Mouse (Mus musculus): ENCODE results near the gene Tmem127.
"Not testable (repeated sequence)": the region's sequence is repeated elsewhere in the genome, so short reads cannot be mapped to it uniquely, and the experiment has no call there.

Tmem127 gene

DNA sequence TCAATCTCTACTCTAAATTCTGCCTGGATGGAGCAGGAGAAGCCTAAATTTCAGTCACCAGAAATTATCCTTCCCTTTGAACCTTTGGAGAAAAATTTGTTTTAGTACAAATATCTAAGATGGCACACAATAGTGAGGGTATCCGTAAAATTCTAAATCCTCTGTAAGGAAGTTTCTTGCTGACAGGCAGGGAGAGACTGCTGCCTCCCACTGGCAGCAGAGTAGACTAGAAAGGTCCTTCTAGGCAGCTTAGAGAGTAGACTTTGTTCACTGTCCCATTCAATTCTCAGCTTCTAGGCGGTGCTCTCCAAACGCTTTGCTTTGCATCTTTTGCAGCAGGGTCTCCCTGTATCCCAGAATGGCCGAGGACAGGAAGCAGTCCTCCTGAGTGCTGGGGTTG lies 20.1 kb downstream of the Tmem127 start:
- DNase-seq (ENCODE audit: low spot score) = no peak

DNA sequence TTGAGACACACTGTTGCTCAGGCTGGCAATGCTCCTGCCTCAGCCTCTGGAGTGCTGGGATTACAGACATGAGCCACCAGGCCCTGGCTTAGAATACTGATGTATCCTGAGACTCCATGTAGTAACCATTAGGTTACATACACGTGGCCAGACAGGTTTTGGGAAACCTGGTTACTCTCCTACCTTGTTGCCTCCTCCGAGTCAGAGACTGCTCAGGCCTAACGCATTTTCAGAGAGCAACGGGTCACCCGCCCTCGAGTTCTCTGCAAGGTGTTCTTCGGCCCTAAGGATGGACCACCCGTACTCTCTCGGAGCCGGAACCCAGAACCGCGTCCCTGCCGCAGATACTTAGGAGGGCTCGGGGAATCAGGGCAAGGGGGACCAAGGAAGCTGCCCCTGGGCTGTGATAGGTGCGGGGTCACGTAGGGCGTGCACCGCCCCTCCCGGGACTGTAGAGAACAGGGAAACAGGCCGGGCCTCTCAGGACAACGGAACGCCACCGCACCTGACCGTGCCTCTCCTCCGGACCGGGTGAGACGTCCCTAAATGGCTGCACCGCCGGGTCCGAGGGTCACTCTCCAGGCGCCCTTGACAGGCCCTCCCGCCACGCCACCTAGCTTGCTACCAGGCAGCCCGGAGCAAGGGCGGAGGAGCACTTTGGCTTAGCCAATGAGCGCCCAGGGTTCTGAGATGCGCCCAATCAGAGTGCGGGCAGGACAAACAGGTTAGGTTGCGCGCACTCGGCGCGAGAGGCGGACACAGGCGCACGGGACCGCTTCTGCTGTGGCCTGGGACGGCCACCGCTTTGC lies 22.0 kb downstream of the Tmem127 start, which contains the start of gene Stard7:
Gene Stard7, plus strand, starts transcription at position 728 of the 809 bp plus-strand sequence.
- peak; percentile 97 for DNase-seq (ENCODE audit: low spot score)

DNA sequence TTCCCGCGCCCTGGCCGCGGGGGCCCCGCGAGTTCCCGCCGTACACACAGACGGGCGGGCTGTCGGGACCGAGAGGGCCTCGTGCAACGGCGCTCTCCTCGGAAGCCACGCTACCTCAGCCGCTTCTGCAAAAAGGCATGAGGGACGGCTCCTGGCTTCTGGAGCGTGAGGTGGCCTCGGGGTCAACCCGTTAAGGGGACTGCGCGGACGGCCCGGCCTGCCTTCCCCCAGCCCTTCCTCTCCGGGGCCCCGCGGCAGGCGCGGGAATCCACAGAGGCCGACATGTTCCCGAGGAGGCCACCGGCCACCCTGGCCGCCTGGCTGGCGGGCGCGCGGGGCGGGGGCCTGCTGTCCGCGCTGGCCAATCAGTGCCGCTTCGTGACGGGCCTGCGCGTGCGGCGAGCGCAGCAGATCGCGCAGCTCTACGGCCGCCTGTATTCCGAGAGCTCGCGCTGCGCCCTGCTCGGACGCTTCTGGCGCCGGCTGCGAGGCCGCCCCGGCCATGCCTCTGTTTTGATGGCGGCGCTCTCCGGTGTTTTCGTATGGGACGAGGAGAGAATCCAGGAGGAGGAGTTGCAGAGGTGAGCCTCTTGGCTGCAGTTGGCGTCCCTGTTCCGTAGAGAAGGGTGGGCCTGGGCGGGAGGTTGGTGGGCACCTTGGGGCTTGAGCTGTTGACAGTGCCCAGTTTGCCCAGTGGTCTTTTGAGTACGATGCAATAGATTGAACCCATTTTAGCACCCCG lies 22.8 kb downstream of the Tmem127 start:
- peak; percentile 89 for DNase-seq (ENCODE audit: low spot score)

DNA sequence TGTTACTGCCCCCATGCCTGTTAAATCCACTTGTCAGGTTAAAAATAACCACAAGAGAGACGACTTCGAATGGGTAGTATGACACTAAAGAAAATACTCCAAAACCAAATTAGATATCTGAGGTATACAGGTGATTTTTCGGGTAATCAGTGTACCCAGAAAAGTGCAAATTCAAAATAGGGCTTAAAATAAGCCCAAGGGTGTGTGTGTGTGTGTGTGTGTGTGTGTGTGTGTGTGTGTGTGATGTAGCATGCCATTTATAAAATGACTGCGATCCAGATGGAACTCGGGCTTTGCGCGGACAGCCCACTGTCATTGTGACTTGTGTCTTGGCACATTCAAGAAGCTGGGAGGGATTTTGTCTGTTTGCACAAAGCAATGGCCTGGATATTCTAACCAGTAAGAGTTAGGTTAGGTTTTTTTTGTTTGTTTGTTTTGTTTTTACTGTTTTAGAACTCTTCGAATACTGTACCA lies 23.4 kb downstream of the Tmem127 start:
- DNase-seq (ENCODE audit: low spot score) = peak; percentile 45

DNA sequence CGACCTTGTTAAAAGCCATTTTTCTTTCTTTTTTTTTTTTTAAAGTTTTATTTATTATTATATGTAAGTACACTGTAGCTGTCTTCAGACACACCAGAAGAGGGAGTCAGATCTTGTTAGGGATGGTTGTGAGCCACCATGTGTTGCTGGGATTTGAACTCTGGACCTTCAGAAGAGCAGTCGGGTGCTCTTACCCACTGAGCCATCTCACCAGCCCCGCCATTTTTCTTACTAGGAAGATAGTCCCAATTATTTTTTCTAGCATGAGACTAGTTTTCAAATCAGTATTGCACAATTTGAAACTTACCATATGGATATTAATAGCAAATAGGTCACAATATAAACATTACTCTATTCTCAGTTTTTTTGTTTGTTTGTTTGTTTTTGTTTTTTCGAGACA lies 24.3 kb downstream of the Tmem127 start:
- not testable (repeated sequence) for DNase-seq (ENCODE audit: low spot score)

DNA sequence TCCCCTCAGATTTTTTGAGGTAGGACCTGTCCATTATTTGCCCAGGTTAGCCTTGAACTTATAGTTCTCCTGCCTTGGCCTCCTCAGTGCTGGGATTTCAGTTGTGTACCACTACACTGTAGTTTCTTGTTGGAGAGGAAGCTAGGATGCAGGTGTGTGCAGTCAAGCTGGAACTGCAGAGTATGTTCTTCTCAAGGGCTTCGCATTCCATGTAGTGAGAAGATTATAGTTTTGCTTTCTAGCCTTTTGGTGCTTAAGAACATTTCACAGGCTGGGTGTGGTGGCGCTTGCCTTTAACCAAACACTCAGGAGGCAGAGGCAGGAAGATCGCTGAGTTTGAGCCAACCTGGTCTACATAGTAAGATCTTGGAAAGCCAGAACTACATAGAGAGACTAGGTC lies 25.1 kb downstream of the Tmem127 start:
- no peak for DNase-seq (ENCODE audit: low spot score)

DNA sequence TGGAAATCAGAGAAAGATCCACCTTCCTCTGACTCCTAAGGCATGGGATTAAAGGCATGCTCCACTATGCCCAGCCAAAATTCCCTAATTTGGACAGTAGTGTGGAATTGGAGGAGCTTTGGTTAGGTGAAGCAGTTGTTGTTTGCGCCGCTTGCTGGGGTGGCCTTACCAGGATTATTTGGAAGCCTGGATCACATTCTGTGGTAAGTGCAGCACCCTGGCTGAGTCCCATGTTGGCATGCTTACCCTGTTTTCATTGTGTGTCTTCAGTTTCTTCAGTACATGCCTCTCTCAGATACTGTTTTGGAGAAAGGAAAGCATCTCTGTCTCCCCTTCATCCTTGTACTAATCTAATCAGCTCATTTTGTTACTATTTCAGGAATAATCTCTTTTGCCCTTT lies 26.9 kb downstream of the Tmem127 start:
- no peak for DNase-seq (ENCODE audit: low spot score)

DNA sequence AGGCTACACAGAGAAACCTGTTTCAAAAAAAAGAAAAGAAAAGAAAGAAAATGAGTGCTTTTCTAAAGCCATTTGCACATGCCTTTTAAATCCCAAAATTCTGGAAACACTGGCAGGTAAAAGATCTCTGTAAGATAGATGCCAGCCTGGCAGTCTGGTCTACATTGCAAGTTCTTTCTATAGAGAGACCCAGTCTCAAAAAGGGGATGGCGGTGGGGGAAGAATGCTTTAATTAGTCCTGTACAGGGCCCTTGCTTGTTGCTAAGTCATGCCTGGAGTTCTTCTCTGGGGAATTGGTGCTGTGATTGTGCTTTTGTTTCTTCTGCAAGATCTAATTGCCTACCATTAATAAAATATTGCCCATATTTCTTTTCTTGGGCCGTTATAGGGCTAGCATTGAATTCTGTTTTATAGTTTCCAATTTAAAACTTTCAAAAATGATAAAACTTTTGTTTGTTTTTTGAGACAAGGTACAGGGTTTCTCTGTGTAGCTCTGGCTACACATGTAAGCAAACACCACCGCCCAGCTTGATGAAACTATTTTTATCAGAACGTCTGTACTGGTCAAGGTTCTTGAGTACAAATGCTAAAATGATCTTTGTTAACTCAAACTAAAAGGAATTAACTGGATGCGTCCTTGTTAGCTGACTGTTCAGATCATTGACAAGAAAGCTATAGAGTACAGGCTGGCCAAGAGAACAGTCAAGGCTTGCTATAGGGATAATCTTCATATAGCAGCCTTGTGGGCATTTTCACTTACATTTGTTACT lies 28.0 kb downstream of the Tmem127 start:
- no peak for DNase-seq (ENCODE audit: low spot score)

DNA sequence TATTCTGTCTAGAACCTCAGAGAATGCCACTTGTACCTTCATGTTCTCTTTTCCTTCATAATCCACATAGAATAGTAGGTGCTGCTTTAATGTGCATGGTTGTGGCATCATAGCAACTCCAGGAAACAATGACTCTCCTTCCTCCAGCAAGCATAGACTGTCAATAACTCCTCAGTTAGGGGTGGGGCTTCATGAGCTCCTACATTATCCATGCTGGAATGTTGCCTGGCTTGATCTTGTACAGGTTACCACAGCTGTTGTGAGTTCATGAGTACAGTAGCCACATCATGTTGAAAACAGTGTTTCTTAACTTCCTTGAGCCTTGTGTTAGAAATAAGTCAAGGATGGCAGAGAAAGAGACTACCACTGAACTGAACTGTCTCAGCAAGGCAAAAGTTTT lies 30.5 kb downstream of the Tmem127 start:
- no peak for DNase-seq (ENCODE audit: low spot score)

DNA sequence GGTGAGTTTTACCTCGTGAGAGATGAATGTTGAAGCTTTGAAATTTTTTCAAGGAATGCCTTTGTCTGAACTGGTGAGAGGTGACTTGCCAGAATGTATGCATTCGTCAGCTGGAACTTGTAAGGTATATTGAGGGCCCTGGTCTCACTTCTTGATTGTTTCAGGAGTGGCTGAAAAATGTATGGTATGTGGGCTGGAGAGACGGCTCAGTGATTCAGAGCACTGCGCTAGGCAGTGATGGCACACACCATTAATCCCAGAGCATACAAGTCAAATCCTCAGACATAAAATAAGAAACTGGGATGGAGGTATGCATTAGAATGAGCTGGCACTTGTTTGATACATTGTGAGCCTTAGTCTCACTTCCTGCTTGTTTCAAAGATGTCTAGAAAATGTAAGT lies 44.5 kb downstream of the Tmem127 start:
- DNase-seq (ENCODE audit: low spot score) = no peak

DNA sequence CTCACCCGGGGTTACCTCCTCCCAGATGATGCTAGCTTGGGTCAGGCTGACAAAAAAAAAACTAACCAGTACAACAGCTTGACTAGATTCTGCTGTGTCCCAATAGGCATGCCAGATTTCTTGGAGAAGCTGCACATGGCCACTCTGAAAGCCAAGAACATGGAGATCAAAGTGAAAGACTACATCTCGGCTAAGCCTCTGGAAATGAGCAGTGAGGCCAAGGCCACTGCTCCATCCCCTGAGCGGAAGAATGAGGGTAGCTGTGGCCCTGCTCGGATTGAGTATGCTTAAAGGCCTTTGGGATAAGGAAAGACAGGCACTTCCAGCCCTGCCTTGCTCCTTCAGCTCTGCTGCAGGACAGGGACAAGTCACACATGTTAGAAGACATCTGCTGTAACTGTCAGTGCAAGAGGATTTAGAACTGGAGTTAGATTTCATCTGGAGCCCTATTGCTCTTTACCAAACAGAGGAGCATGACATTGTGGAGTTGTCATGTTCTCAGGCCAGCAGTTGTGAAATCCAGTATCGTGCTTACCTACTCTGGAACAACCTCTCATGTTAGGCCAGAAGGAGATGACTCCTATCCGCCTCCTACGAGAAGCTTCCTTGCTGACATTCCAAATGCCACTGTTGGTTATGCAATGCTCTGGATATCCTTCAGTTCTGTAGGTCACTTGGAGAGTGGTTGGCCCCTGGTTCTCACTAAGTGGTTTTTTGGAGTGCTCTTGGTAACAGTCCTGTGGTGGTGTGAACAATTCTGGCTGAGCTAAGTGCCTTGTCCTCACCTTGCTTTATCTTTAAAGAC lies 49.5 kb downstream of the Tmem127 start:
- no peak for DNase-seq (ENCODE audit: low spot score)

DNA sequence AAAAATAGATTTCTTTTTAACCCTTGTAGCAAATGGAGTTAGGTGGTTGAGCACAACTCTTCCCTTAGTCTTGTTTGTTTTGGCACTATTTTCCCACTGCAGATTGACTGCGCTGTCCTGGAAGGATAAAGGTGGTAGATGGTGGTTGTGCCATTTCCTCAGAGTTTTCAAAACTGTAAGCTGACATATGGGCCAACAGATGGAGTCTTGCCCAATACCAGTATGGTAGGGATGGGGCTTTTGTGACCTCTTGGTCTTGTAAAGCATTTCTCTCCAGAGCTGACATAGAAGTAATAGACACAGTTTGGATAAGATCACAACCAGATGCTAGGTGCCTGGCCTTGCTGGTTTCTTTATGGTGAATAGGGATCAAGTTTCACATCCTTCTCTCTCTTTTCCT lies 50.3 kb downstream of the Tmem127 start:
- DNase-seq (ENCODE audit: low spot score) = no peak

DNA sequence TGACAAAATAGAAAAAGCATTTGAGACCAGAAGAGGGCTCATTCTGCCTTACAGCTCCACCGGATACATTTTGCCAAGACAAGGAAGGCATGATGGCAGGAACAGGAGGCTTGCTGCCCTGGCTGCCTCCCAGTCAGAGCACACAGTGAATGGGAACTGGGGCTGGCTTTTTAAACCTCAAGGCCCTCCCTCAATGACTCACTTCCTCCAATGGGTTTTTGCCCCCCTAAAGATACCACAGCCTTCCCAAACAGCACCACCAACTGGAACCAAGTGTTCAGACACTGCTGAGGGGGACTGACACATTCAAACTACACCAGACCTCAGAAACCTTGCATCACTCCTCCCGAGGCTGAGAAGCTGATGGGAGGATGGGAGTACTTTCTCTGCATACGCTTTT lies 53.0 kb downstream of the Tmem127 start:
- no peak for DNase-seq (ENCODE audit: low spot score)

DNA sequence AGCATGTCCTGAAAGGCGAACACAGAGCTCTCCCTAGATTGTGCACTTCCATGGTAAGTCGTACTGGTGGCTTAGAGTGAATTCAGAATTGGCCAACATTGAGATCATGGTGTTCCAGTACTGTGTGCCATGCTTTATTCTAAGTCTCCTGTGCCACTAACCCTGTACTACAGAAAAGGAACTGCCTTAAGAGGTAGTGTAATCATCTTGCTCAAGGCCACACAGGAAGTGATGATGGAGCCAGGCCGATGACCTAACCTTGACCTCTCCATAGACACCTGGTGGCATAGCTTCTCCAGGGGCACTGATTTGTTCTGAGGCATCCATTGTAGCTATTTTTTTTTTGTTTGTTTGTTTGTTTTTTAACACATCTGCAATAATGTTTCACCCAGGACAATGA lies 54.2 kb downstream of the Tmem127 start:
- no peak for DNase-seq (ENCODE audit: low spot score)

DNA sequence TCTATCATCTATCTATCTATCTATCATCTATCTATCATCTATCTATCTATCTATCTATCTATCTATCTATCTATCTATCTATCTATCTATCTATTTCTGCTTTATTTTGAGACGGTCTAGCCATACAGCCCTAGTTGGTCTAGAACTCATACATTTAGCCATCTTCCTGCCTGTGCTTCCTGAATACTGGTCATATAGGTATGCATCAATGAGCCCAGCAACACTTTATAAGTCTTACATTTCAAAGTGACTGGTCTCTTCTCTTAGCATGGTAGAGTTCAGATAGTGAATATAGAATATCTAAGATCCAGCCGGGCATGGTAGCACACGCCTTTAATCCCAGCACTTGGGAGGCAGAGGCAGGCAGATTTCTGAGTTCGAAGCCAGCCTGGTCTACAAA lies 56.5 kb downstream of the Tmem127 start:
- not testable (repeated sequence) for DNase-seq (ENCODE audit: low spot score)

DNA sequence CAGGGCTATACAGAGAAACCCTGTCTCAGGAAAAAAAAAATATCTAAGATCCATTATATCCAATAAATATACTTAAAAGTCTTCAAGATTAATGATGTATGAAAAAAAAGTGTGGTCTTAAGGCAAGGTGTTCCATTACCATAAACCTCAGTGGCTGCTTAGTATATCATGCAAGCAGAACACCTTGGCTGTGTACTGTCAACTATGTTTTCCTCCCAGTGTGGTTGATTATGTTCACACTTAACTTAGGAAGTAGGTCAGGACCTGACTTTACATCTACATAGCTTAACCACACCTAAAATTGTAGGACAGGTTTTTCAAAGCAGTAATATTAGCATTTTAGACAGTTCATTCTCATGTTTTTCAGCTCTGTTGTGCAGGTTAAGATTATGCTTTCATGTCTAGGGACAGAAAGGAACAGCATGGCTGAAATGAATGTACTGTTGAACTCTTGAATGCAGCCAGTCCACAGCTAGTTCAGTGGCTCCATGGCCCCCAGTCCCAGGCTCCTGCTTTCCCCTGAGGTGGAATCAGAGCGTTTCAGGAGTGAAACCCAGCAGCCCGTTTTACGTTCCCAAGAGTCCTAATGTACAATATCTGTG lies 57.0 kb downstream of the Tmem127 start:
- no peak for DNase-seq (ENCODE audit: low spot score)

DNA sequence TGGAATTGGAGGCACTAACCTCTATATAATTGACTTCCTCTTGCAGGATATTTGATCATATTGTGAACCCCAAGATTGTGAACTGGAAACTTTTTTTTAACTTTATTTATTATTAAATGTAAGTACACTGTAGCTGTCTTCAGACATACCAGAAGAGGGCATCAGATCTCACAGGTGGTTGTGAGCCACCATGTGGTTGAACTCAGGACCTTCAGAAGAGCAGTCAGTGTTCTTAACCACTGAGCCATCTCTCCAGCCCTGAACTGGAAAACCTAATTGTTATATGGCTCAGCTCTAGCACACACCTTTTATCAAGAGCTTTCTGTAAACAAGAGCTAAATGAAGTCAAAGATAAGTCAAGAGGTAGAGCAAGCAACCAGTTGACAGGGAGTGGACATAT lies 58.4 kb downstream of the Tmem127 start:
- DNase-seq (ENCODE audit: low spot score) = no peak

DNA sequence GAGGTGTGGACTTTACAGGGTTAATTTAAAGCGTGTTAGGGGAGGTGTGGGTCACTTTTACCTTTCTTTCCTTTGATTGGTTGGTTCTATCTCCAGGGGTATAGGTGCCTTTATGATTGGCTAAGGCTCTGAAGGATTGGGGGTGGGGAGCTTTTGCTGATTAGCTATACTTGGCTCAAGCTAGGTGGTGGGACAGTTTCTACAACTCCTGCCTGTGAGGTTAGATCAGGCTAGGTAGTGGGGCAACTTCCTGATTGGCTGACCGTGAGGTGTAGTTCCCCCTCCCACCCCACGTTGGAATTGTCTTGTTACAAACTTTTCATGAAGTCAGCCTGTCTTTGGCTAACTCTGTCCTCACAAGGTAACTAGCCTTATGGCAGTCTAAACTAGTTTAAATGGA lies 59.5 kb downstream of the Tmem127 start:
- DNase-seq (ENCODE audit: low spot score) = no peak

DNA sequence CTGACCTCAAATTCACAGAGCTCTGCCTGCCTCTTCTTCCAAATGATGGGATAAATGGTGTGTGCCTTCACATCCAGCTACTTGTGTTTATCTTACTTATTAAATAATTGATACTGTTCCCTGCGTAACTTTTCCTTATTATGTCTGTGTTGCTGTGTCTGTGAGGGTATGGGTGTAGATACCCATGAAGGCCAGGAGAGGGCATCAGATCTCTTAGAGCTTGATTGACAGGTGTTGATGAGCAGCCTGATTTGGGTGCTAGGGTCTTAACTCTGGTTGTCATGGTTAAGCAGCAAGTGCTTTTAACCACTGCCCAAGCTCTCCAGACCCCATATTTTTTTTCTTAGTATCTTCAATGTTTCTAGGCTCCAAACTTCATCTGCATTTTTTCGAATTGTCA lies 61.0 kb downstream of the Tmem127 start:
- DNase-seq (ENCODE audit: low spot score) = peak; percentile 42

DNA sequence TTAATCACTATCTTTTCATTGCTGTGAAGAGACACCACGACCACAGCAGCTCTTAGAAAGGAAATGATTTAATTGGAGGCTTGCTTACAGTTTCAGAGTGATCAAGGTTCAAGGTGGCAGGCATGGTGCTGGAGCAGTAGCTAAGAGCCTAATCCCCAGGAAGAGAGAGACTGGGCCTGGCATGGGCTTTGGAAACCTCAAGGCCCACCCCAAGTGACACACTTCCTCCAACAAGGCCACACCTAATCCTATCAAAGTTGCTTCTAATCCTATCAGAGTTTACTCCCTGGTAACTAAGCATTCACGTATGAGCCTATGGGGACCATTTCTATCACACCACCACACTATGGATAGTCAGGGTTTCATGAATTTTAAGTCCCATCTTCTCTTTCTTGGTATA lies 62.5 kb downstream of the Tmem127 start:
- DNase-seq (ENCODE audit: low spot score) = no peak

DNA sequence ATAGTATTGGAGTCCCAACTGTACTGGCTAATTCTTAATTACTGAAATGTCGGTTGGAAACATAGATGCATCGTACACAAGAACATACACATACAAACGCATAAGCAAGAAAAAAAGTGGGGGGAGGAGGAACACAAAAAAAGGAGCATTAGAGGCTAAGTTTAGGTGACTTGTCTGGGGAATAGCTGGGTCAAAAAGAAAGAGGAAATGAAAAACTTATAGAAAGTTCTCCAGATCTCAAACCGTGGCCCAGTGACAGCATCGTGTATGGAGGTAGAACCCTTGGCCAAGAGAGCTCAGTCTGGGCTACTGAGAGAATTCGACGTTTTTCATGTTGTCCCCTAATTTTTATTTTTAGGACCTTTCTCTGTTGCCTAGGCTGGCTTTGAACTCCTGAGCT lies 63.0 kb downstream of the Tmem127 start:
- DNase-seq (ENCODE audit: low spot score) = no peak

Measured in retina, embryonic 14.5 days (tissue).